ENCODE assay signal across 15 mouse cellular contexts in the genomic region with DNA sequence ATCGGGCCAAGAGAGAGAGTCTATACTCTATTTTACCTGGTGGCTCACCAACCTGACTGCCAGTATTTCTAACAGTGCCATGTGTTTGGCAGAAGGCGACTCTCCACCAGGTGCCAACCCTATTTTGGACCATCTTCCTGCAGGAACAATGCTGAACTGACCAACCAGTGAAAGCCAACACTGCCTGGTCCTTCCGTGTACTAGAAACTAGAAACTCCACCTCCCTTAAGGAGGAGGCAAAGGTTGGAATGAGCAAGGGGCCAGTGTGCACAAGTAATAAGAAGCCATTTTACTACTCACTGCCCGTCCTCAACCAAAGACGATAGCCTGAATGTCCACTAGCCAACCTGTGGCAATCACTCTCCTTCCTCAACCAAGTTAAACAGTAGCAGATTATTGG.
"Had no signal": no experiment of that assay in that cellular context is flagged by ENCODE, and none has a peak within 500 bp of the region (broad histone marks: within the 10 kb centered on the region; RNA-seq: fewer than 3 reads in every experiment).

No protein-coding gene starts in this region.

- H3K36me3 ChIP-seq: midbrain, embryonic 12.5 days; neural tube, embryonic 13.5 days; neural tube, embryonic 15.5 days had no signal

- H3K27ac ChIP-seq: midbrain, embryonic 12.5 days; neural tube, embryonic 13.5 days; neural tube, embryonic 15.5 days had no signal

- H3K9me3 ChIP-seq: midbrain, embryonic 12.5 days; neural tube, embryonic 13.5 days; neural tube, embryonic 15.5 days had no signal

- H3K9ac ChIP-seq: lung, embryonic 14.5 days; midbrain, embryonic 12.5 days; neural tube, embryonic 13.5 days; neural tube, embryonic 15.5 days had no signal

- H3K4me3 ChIP-seq: midbrain, embryonic 12.5 days; myocyte; neural tube, embryonic 13.5 days; neural tube, embryonic 15.5 days had no signal

- H3K4me2 ChIP-seq: lung, embryonic 14.5 days; midbrain, embryonic 12.5 days; neural tube, embryonic 13.5 days; neural tube, embryonic 15.5 days had no signal

- ATAC-seq: midbrain, embryonic 16.5 days had no signal

- DNase-seq: lung, embryonic 14.5 days; midbrain, embryonic 14.5 days; retina, postnatal 1 day; right cerebral cortex, adult 18-20 months; right cerebral cortex, postnatal 25 days; right cerebral cortex, postnatal 4 days; spleen, adult 18-20 months; thymus, adult 18-20 months; thymus, postnatal 14 days; thymus, postnatal 36 days had no signal
